Mouse (Mus musculus) thymus, adult 2 months (tissue): ENCODE measurements around the gene Sp140. TPM values are rescaled to one million over a fixed set of nuclear protein-coding genes. Genes with fewer than 3 reads are reported as not detected.
A peak's percentile ranks its signal among the peaks of the same experiment; 100 is the strongest.
"Not testable (repeated sequence)": the region's sequence is repeated elsewhere in the genome, so short reads cannot be mapped to it uniquely, and the experiment has no call there.

Experiments
- DNase-seq: peaks from one replicate; pipeline ENCODE4 v3.0.0; 2021
- H3K27ac ChIP-seq: fragments of 200-500 bp; 2 replicates; pipeline ENCODE4 v1.5.1; 2012; ENCODE audit warnings: low read length, control low read depth; ENCODE audit not compliant: control insufficient read depth, insufficient read depth
- H3K27me3 ChIP-seq: fragments of 200-500 bp; 2 replicates; pipeline ENCODE4 v1.6.1; 2012; ENCODE audit warnings: mild to moderate bottlenecking, low read length, moderate library complexity, mixed read lengths; ENCODE audit not compliant: control insufficient read depth, insufficient read depth
- H3K36me3 ChIP-seq: fragments of 200-500 bp; 2 replicates; pipeline ENCODE4 v1.6.1; 2012; ENCODE audit warnings: mild to moderate bottlenecking, low read length, moderate library complexity; ENCODE audit not compliant: control insufficient read depth, insufficient read depth
- H3K4me1 ChIP-seq: fragments of 200-500 bp; replicated peaks from 2 replicates; pipeline ENCODE4 v1.6.1; 2012; ENCODE audit warnings: low read length; ENCODE audit not compliant: control insufficient read depth, insufficient read depth
- H3K4me3 ChIP-seq: fragments of 200-500 bp; 2 replicates; pipeline ENCODE4 v1.5.1; 2012; ENCODE audit warnings: mild to moderate bottlenecking, low read length, control low read depth, moderate library complexity; ENCODE audit not compliant: control insufficient read depth, insufficient read depth
- CTCF ChIP-seq: fragments of 200-500 bp; IDR thresholded peaks from 2 replicates; pipeline ENCODE4 v1.5.1; 2012; ENCODE audit warnings: mild to moderate bottlenecking, control low read depth, low read length, moderate library complexity, borderline replicate concordance; ENCODE audit not compliant: control insufficient read depth, poor library complexity, insufficient read depth; ENCODE audit errors: extremely low read depth
- POLR2A ChIP-seq: fragments of 200-500 bp; IDR thresholded peaks from 2 replicates; pipeline ENCODE4 v1.6.1; 2012; ENCODE audit warnings: mild to moderate bottlenecking, low read length, control low read depth, moderate library complexity; ENCODE audit not compliant: control insufficient read depth, poor library complexity, insufficient read depth; ENCODE audit errors: extremely low read depth
- WGBS: fragments of 180-500 bp; shearing (Covaris S2); methylation state at CpG from one replicate; pipeline ENCODE4 v1.1.7; 2018; 5-methylcytosine and 5-hydroxymethylcytosine counted together
- polyA plus RNA-seq: library from polyadenylated mRNA; depleted of rRNA; stranded (reverse); fragments of >200 nt; gene quantifications from 2 replicates; pipeline ENCODE4 v1.2.3, GENCODE M21; 2012

The Sp140 gene
- polyA plus RNA-seq, 1 experiment = 27.1 TPM

- not testable (repeated sequence) for DNase-seq, H3K4me3 ChIP-seq, H3K27ac ChIP-seq, H3K27me3 ChIP-seq, H3K4me1 ChIP-seq, H3K36me3 ChIP-seq
- WGBS = 91% methylated on average over 4 of the region's 4 CpGs
Measured at GRCm38 (mm10) chr1:85638144-85638543, 38.0 kb downstream of the Sp140 start.

- not testable (repeated sequence) for H3K27me3 ChIP-seq, H3K4me1 ChIP-seq, H3K36me3 ChIP-seq
- Histone ChIP-seq H3K27ac (peak within 1 kb of the TSS; percentile 87), H3K4me3 (peak within 1 kb of the TSS; percentile 51)
- 0 out of 2 replicates have a peak, but pooled peaks have one; percentile 24 for TF ChIP-seq POLR2A
- peak; percentile 67 for DNase-seq
- 14% methylated on average over 6 of the region's 6 CpGs for WGBS
Measured at GRCm38 (mm10) chr1:85649881-85650280, 49.7 kb downstream of the Sp140 start, which contains the start of gene Sp100. Sp100 (plus strand) TSS chr1:85649988.

- 50% methylated on average over 4 of the region's 5 CpGs for WGBS
- not testable (repeated sequence) for H3K36me3 ChIP-seq, H3K27me3 ChIP-seq, H3K27ac ChIP-seq, H3K4me1 ChIP-seq
- peak overlapping the region; percentile 12; the same call in 1 of the 2 replicates for H3K4me3 ChIP-seq
- DNase-seq = peak; percentile 19
Measured at GRCm38 (mm10) chr1:85650524-85650923, 50.3 kb downstream of the Sp140 start.

- Histone ChIP-seq H3K4me3 (peak overlapping the region; percentile 33), H3K27ac (peak overlapping the region; percentile 51; the same call in 1 of the 2 replicates)
- not testable (repeated sequence) for H3K36me3 ChIP-seq, H3K27me3 ChIP-seq, H3K4me1 ChIP-seq
- 48% methylated on average over 13 of the region's 13 CpGs for WGBS
- DNase-seq = peak; percentile 26
Measured at GRCm38 (mm10) chr1:85651770-85652275, 51.6 kb downstream of the Sp140 start.

- 96% methylated on average over 2 of the region's 2 CpGs for WGBS
- not testable (repeated sequence) for H3K4me1 ChIP-seq, DNase-seq, H3K27me3 ChIP-seq, H3K4me3 ChIP-seq, H3K36me3 ChIP-seq, H3K27ac ChIP-seq
Measured at GRCm38 (mm10) chr1:85657211-85657610, 57.0 kb downstream of the Sp140 start.

GRCm38 (mm10) chr1:85664266-85664665 lies 64.1 kb downstream of the Sp140 start:
- TF ChIP-seq POLR2A (no peak), CTCF (no peak)
- H3K4me3 ChIP-seq = no peak overlapping the region
- H3K36me3 ChIP-seq = peaks cover 59% of the 10 kb centered on the region
- H3K4me1 ChIP-seq = no peaks in the 10 kb centered on the region
- H3K27me3 ChIP-seq = no peaks in the 10 kb centered on the region
- H3K27ac ChIP-seq = no peak overlapping the region
- no peak for DNase-seq

GRCm38 (mm10) chr1:85680226-85680625 lies 80.0 kb downstream of the Sp140 start:
- Histone ChIP-seq H3K4me1 (peaks cover 12% of the 10 kb centered on the region), H3K4me3 (no peak overlapping the region), H3K27ac (peak overlapping the region; percentile 95), H3K36me3 (peaks cover 50% of the 10 kb centered on the region), H3K27me3 (no peaks in the 10 kb centered on the region)
- 7% methylated on average over 4 of the region's 4 CpGs for WGBS
- DNase-seq = peak; percentile 29
- no peak for TF ChIP-seq CTCF
- no peak for TF ChIP-seq POLR2A
